Mouse (Mus musculus) forebrain, embryonic 10.5 days (tissue): Measurements from ENCODE around the gene Vwa8. TPM values are rescaled to one million over a fixed set of nuclear protein-coding genes. Genes with fewer than 3 reads are reported as not detected.

Experiments
- DNase-seq: peaks from one replicate; pipeline ENCODE4 v3.0.0-alpha.2; 2017; ENCODE audit warnings: low spot score; ENCODE audit errors: extremely low spot score
- H3K27ac ChIP-seq: fragments of 300-500 bp; sonication (generic); 2 replicates; pipeline ENCODE4 v1.5.1; 2016; ENCODE audit warnings: mild to moderate bottlenecking
- H3K27me3 ChIP-seq: fragments of 300-500 bp; sonication (generic); 2 replicates; pipeline ENCODE4 v1.6.1; 2016; ENCODE audit warnings: mild to moderate bottlenecking; ENCODE audit not compliant: poor library complexity, severe bottlenecking
- H3K36me3 ChIP-seq: fragments of 300-500 bp; sonication (generic); replicated peaks from 2 replicates; pipeline ENCODE4 v1.6.1; 2016; ENCODE audit warnings: mild to moderate bottlenecking, moderate library complexity
- H3K4me1 ChIP-seq: fragments of 300-500 bp; sonication (generic); 2 replicates; pipeline ENCODE4 v1.6.1; 2016
- H3K4me3 ChIP-seq: fragments of 300-500 bp; sonication (generic); 2 replicates; pipeline ENCODE4 v1.5.1; 2016; ENCODE audit warnings: mild to moderate bottlenecking, moderate library complexity
- H3K9me3 ChIP-seq: fragments of 300-500 bp; sonication (generic); 2 replicates; pipeline ENCODE4 v1.6.1; 2016; ENCODE audit warnings: mild to moderate bottlenecking, moderate library complexity
- WGBS: fragments of 180-500 bp; shearing (Covaris S2); methylation state at CpG from one replicate; pipeline ENCODE4 v1.1.7; 2016; 5-methylcytosine and 5-hydroxymethylcytosine counted together
- polyA plus RNA-seq: library from polyadenylated mRNA; unstranded; fragments of >200 nt; fragmentation: Nextera tagmentation; extraction: Ambion mirVana; gene quantifications from 2 replicates; pipeline ENCODE4 v1.2.1, GENCODE M21; 2016

Gene Vwa8
- polyA plus RNA-seq, 1 experiment from 2014 or later = 7.8 TPM

DNA sequence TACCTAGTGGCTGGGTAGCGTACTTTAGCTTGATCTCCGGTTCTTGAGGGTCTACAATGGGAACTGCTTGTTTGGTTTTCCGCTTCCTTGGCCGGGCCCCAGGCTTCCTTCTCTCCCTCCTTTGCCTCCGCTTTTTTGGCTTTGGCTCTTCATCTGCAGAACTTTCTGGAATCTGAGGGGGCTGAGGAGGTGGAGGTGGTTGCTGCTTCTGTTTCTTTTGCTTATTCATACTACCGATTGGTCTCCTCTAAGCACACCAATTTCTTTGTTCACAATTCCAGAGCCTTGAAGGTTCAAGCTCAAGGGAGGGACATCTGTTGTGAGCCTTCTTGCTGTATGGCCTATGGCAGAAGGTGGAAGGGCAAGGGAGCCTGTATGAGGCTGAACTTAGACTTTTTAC lies 365.3 kb downstream of the Vwa8 start:
- H3K27me3 ChIP-seq = no peaks in the 10 kb centered on the region
- H3K27ac ChIP-seq = no peak overlapping the region
- 93% methylated on average over 6 of the region's 6 CpGs for WGBS
- H3K36me3 ChIP-seq = no peaks in the 10 kb centered on the region
- peaks cover 6% of the 10 kb centered on the region for H3K4me1 ChIP-seq
- DNase-seq = no peak
- peaks cover 5% of the 10 kb centered on the region; the same call in 1 of the 2 replicates for H3K9me3 ChIP-seq
- H3K4me3 ChIP-seq = no peak overlapping the region

DNA sequence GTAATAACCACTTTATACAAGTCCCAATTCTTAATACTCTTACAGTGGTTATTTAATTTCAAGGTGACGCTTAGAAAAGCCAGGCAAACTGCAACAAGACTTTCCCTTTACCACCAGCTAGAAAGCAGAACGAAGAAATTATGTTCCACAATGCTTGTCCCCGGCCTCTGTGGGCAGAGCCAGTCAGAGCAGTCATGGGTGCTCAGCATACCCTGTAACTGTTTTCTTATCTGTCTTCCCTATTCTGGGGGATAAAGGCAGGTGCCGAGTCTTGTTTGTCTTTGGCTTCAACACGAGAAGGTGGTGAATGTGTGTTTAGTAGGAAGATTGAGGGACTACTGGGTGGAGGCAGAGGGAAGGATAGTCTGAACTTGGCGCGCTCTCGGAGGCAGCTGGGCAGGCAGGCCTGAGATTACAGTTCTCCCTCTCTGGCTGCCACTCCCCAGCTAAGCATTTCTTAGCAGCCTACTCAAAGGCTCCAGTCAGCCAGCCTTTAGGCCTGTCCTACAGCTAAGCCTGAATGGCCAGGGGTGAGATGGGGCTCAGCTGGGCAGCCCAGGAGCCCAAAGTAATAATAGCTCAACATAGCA lies 365.9 kb downstream of the Vwa8 start:
- peaks cover 6% of the 10 kb centered on the region for H3K4me1 ChIP-seq
- no peaks in the 10 kb centered on the region for H3K27me3 ChIP-seq
- peak overlapping the region; percentile 60 for H3K27ac ChIP-seq
- H3K4me3 ChIP-seq = no peak overlapping the region
- peaks cover 5% of the 10 kb centered on the region; the same call in 1 of the 2 replicates for H3K9me3 ChIP-seq
- WGBS = 92% methylated on average over 8 of the region's 8 CpGs
- no peak for DNase-seq
- no peaks in the 10 kb centered on the region for H3K36me3 ChIP-seq

DNA sequence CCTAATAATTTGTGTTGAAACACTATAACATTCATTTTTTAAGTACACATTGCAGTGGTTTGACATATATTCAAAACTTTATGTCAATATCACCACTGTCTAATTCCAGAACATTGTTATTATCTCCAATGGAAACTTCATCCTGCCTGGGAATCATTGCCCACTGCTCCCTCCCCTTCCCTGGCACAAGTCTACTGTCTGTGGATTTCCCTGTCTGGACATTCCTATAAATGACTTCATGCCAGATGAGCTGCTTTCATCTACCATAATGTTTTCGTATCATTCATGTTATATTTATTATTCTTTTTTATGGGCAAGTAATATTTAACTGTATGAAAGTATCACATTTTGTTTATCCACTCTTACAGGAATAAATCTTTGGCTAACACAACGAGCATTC lies 367.5 kb downstream of the Vwa8 start:
- peaks cover 6% of the 10 kb centered on the region for H3K4me1 ChIP-seq
- H3K27me3 ChIP-seq = no peaks in the 10 kb centered on the region
- no peak overlapping the region for H3K27ac ChIP-seq
- no peak overlapping the region for H3K4me3 ChIP-seq
- peaks cover 5% of the 10 kb centered on the region; the same call in 1 of the 2 replicates for H3K9me3 ChIP-seq
- no peaks in the 10 kb centered on the region for H3K36me3 ChIP-seq
- WGBS = 83% methylated on average over 2 of the region's 2 CpGs
- no peak for DNase-seq

DNA sequence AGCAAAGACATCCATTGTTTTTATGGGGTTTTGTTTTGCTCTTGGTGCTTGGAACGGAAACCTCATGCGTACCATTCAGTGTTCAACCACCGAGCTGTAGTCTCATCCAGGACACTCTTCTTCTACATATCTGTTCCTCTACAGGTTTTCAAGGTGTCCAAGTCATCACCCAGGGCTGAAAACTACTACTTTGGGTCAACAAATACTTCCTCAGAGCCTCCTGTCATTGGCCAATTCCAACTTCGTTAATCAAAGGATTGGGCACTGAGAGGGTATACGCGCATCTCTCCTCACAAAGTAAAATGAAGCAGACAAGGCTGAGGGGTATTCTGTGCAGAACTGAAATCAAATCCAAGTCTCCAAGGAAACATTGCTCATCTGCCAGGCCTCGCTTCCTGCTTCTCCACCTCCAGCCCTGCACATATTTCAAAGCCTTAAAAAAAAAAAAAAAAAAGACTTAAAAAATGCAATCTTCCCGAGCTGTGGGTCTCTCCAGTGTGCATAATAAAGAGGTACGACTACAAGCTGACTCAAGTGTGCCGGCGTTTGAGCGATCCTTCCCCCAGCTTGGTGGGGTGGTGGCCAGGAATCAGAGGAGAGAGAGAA lies 374.7 kb downstream of the Vwa8 start:
- DNase-seq = no peak
- no peaks in the 10 kb centered on the region for H3K27me3 ChIP-seq
- no peak overlapping the region for H3K27ac ChIP-seq
- WGBS = 92% methylated on average over 12 of the region's 12 CpGs
- H3K4me3 ChIP-seq = no peak overlapping the region
- no peaks in the 10 kb centered on the region for H3K36me3 ChIP-seq
- H3K4me1 ChIP-seq = peaks cover 10% of the 10 kb centered on the region
- H3K9me3 ChIP-seq = no peaks in the 10 kb centered on the region

DNA sequence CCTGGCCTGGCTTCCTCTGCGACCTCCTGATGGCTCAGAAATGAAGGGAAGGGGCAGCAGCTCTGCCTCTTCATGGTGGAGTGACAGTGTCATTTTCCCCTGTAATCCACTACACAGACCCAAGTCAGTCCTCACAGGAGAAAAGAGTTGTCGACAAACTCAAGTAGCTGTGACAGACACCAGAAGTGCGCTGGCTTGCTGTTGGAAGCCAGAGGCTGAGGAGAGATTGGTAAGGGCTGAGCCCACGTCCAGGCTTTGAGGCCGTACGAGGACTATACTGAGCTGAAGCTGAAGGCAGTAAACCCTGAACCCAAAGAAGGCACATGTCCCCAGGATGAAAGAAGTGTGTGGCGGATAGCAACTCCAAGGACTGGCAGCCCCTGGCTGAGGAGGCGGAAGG lies 376.6 kb downstream of the Vwa8 start:
- Histone ChIP-seq H3K27me3 (no peaks in the 10 kb centered on the region), H3K4me3 (no peak overlapping the region), H3K27ac (peak overlapping the region; percentile 45), H3K4me1 (peaks cover 19% of the 10 kb centered on the region), H3K36me3 (no peaks in the 10 kb centered on the region), H3K9me3 (no peaks in the 10 kb centered on the region)
- DNase-seq = no peak
- WGBS = 81% methylated on average over 8 of the region's 8 CpGs

DNA sequence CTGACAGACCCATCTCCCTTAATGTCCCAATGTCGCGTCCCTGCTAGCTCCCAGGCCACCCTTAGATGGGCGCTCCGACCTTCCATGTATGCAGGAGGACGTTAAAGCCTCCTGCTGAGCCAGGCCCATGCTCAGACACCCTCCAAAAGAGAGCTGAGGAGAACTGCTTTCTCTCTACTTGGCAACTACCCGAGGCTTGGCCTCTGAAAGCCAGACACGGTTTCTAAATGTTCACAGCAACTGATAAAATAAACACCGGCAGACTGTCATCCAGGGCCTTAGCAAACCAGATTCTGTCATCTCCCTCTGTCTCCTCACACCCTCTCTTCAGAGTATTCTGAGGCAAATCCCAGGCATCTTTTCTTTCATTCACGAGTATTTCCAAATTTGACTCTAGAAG lies 377.2 kb downstream of the Vwa8 start:
- 88% methylated on average over 9 of the region's 9 CpGs for WGBS
- no peak overlapping the region for H3K4me3 ChIP-seq
- H3K9me3 ChIP-seq = no peaks in the 10 kb centered on the region
- H3K36me3 ChIP-seq = no peaks in the 10 kb centered on the region
- H3K27me3 ChIP-seq = no peaks in the 10 kb centered on the region
- peaks cover 19% of the 10 kb centered on the region for H3K4me1 ChIP-seq
- H3K27ac ChIP-seq = peak overlapping the region; percentile 31; the same call in 1 of the 2 replicates
- no peak for DNase-seq

DNA sequence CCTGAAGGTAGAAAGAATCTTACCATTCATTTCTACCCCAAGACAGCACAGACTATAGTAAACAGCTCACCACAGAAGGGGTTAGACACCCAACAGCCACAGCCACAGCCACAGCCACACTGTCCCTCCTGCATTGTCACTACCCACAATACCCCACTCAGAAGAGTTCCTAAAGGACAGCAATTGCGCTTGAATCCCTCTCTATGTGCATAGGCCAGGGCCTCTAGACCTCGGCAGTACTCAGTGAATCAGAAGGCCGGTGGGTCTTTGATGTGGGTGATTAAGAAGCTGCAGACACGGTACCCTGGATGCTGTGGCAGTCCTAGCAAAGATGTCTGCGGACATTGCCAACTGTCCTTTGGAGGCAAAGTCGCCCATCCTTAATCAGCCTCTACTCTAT lies 377.9 kb downstream of the Vwa8 start:
- no peak for DNase-seq
- H3K27me3 ChIP-seq = no peaks in the 10 kb centered on the region
- H3K9me3 ChIP-seq = no peaks in the 10 kb centered on the region
- no peaks in the 10 kb centered on the region for H3K36me3 ChIP-seq
- peak overlapping the region; percentile 37; the same call in 1 of the 2 replicates for H3K27ac ChIP-seq
- WGBS = 92% methylated on average over 6 of the region's 6 CpGs
- no peak overlapping the region for H3K4me3 ChIP-seq
- H3K4me1 ChIP-seq = peaks cover 19% of the 10 kb centered on the region

DNA sequence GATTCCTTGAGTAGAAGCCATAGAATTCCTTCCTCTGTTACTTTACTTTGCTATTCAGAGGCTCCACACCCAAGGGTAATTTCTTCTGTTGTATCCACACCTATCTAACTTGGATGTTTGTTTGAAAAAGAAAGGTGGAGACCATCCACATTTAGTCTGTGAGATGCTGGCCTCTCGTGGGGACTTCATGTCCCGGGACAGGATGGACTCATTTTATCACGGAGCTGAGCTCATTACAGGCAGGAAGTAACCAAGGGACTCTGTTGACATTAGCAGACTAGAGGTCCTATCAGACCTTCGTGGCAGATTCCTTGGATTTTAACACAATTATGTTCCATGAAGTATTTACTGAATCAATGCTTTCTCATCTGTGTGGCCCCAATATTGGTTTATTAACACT lies 379.1 kb downstream of the Vwa8 start:
- H3K27me3 ChIP-seq = no peaks in the 10 kb centered on the region
- no peak for DNase-seq
- WGBS = 76% methylated on average over 4 of the region's 4 CpGs
- H3K36me3 ChIP-seq = no peaks in the 10 kb centered on the region
- no peaks in the 10 kb centered on the region for H3K9me3 ChIP-seq
- no peak overlapping the region for H3K27ac ChIP-seq
- H3K4me3 ChIP-seq = no peak overlapping the region
- H3K4me1 ChIP-seq = peaks cover 19% of the 10 kb centered on the region

DNA sequence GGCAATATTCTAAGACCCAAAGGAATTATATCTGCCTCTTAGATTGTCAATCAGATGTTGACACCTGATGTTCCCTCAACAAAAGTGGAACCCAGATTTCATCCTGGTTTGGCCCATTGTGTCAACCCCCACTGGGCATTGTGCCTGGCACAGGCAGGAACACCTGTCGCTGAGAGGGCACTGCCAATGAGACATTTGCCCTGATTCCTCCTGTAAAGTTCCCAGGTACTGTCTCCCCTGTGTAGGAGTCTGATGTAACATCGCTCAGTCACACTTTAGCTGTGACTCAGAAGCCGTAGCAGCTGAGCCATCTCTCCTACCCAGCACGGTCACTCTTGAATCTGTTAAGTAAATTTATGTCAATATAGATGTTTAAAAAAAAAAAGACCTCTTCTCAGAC lies 382.8 kb downstream of the Vwa8 start:
- no peak for DNase-seq
- Histone ChIP-seq H3K36me3 (no peaks in the 10 kb centered on the region), H3K27ac (no peak overlapping the region), H3K9me3 (no peaks in the 10 kb centered on the region), H3K27me3 (no peaks in the 10 kb centered on the region), H3K4me3 (no peak overlapping the region), H3K4me1 (peaks cover 16% of the 10 kb centered on the region)
- WGBS = 90% methylated on average over 4 of the region's 4 CpGs

DNA sequence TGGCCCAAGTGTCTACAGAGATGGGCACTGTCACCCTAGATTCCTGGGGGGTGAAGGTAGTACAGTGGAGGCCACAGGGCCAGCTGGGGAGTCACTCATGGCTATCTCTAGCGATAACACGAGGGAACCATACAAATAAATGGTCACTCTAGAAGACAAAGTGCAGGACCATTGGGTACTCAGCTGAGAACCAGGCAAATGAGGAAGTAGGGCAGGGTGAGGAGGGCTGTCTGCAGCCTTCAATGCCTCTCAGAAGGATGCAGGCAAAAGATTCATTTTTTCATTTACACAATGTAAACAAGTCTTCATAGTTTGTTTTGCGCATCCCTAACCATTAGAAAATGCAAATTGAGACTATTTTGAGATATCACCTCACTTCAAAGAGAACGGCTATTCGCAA lies 384.8 kb downstream of the Vwa8 start:
- Histone ChIP-seq H3K9me3 (no peaks in the 10 kb centered on the region), H3K36me3 (no peaks in the 10 kb centered on the region), H3K4me1 (peaks cover 22% of the 10 kb centered on the region), H3K27ac (no peak overlapping the region), H3K27me3 (no peaks in the 10 kb centered on the region), H3K4me3 (no peak overlapping the region)
- WGBS = 93% methylated on average over 5 of the region's 5 CpGs
- DNase-seq = no peak

DNA sequence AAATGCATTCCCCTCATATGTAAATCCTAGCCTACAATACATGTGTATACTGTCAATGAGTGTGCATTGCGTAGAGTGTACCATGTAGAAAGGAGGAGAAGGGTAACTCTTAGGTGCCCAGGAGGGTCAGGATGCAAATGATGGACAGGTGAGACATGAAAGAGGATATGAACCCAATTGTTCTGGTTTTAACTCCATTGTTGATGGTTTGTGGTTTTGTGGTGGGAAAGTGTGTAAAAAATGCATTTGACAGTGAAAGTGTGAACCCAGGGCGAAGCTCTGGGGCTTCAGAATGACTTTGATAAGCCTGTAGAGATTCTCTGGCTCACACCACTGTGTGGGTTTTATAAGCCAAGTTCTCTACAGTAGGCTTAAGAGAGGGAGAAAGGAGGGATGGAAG lies 385.7 kb downstream of the Vwa8 start:
- no peaks in the 10 kb centered on the region for H3K36me3 ChIP-seq
- peak overlapping the region; percentile 65 for H3K27ac ChIP-seq
- WGBS = 98% methylated on average over 2 of the region's 2 CpGs
- no peak for DNase-seq
- H3K9me3 ChIP-seq = no peaks in the 10 kb centered on the region
- no peaks in the 10 kb centered on the region for H3K27me3 ChIP-seq
- H3K4me3 ChIP-seq = no peak overlapping the region
- H3K4me1 ChIP-seq = peaks cover 20% of the 10 kb centered on the region

DNA sequence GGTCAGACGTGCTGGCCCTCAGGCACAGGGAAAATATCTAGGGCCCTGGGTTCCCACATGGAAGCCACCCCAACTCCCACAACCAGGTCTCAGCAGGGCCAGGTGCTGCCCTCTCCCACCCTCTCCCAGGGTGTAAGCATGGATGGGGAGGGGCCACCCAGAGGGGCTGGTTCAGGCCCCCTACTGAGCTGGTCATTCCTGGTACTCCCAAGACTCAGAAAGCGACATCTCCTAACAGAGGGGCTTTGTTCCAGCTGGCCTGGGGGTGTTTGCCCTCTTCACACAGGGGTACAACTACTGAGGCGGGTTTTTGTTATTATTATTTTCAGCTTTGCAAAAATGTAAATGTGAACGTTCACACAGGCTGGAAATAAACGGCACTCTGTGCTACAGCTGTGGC lies 386.3 kb downstream of the Vwa8 start:
- WGBS = 45% methylated on average over 5 of the region's 5 CpGs
- Histone ChIP-seq H3K4me3 (no peak overlapping the region), H3K4me1 (peaks cover 18% of the 10 kb centered on the region), H3K27me3 (no peaks in the 10 kb centered on the region), H3K9me3 (no peaks in the 10 kb centered on the region; the same call in 1 of the 2 replicates), H3K27ac (peak overlapping the region; percentile 65), H3K36me3 (no peaks in the 10 kb centered on the region; the same call in 1 of the 2 replicates)
- no peak for DNase-seq

DNA sequence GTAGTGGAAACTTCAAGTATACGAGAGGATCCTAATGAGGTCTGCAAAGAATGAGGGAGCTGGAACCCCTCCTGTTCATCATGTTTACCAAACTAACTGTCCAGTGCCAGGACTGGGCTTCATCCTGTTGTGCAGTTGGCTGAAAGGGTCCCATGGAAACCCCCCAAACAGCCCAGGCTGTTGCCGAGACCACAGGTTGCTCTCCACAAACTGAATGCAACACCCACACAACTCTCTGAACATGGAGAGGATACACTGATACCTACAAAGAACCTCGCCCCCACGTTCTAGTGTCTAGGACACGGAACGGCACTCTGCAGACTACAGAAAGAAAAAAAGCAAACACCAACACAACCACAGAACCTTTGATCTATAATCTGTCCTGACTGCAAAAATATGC lies 387.4 kb downstream of the Vwa8 start:
- H3K36me3 ChIP-seq = no peaks in the 10 kb centered on the region; the same call in 1 of the 2 replicates
- H3K27ac ChIP-seq = 0 out of 2 replicates have a peak overlapping the region, but pooled peaks have one; percentile 21
- no peak for DNase-seq
- WGBS = 82% methylated on average over 6 of the region's 6 CpGs
- peaks cover 4% of the 10 kb centered on the region for H3K9me3 ChIP-seq
- no peak overlapping the region for H3K4me3 ChIP-seq
- H3K27me3 ChIP-seq = no peaks in the 10 kb centered on the region
- peaks cover 24% of the 10 kb centered on the region for H3K4me1 ChIP-seq
